Mouse (Mus musculus) CD4-positive, CD25-positive, alpha-beta regulatory T cell, adult 4 months (primary cell): ENCODE data around the gene Cfap300. TPM values are rescaled to one million over a fixed set of nuclear protein-coding genes. Genes with fewer than 3 reads are reported as not detected.

Experiments
- ATAC-seq: one replicate; pipeline ENCODE4 v1.8.0; 2017
- polyA plus RNA-seq, 2 experiments: library from polyadenylated mRNA; unstranded; fragments of 100-300 nt; shearing (Covaris generic); gene quantifications; one replicate each; pipeline ENCODE4 v1.2.1; 2017

Cfap300 gene
- polyA plus RNA-seq: under 1 TPM in 1 of 2 experiments, not detected in 1; 0.54 TPM

- ATAC-seq: peak; percentile 94
Observed at GRCm38 (mm10) chr9:8042338-8043043, at the start of gene Cfap300. Cfap300 (minus strand) TSS chr9:8042823.

GRCm38 (mm10) chr9:8078882-8079281, 36.3 kb upstream of the Cfap300 start:
- ATAC-seq: no peak

- ATAC-seq: no peak
Observed at GRCm38 (mm10) chr9:8074345-8074744, 31.7 kb upstream of the Cfap300 start.

DNA sequence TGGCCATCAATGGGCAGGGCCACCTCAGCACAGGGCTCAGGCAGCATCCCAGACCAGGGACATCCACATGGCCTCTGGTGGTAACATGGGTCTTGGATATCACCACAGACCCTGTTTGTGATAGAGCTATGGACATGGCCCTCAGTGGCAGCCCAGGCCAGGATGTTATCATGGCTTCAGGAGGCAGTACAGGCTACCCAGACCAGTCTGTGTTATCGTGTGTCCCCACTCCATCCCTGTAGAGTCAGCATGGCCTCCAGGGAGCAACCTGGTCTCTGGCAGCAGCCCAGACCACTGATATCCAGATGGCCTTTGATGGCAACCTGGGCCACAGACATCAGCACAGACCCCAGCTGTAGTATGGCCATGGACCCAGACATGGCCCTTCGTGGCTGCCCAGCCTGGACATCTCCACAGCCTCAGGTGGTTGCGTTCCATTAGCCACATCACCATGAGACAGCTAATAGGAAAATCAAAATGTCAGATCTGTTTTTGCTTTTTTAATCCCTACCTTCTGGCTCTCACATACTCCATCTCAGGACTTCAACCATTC, 30.7 kb upstream of the Cfap300 start:
- no peak for ATAC-seq

DNA sequence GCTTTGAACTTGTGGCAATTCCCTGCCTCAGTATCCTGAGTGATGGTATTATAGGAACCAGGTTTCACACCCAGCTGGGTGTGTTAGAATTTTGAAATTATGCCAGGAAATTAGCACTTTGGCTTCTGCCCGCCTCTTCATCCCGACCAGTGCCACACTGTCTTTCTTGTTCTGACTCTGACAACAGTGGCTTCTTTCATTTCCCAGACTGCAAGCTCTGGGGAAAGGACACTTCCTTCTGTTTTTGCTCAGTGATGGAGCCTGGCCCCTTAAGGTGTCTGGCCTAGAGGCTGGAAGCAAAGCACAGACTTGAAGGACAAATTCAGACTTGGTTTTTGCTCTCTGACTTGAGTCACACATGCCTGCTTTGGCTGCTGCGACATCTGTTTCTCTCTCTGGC, 17.0 kb upstream of the Cfap300 start:
- ATAC-seq: no peak

- no peak for ATAC-seq
Observed at GRCm38 (mm10) chr9:8054831-8055230, 12.2 kb upstream of the Cfap300 start.

DNA sequence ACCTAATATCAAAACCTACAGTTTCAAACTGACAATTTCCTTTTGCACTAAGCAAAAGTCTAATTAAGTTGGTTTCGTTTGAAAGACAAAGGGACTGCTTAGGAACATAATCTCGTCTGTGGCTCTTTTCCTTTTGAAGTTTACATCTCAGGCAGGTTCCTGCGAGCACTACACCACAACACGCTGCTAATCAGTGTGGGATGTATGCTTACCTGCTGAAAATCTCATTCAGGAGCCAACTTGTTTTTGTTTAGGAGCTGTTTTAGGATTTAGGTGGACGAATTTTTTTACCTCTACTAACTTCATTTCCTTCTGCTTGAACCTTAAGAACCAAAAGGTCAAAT, 393 bp upstream of the Cfap300 start:
- ATAC-seq: peak; percentile 63

GRCm38 (mm10) chr9:8035546-8035945, 7.1 kb downstream of the Cfap300 start:
- ATAC-seq: no peak

DNA sequence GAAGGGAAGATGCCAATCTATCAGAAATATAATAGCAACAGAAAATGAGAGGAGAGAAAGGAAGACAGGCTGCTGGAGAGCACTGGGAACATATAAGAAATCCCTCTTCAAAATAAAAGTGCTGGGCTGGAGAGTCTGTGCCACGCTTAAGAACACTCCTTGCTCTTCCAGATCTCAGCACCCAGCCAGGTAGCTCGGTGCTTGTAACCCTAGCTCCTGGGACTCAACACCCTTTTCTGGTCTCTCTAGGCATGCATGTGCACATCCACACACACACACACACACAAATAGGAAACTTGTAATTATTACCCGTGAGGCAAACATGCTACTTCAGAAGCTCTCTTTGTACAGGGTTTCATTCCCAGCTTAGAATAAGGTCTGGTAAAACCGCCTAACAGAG, 7.5 kb downstream of the Cfap300 start:
- ATAC-seq: no peak

DNA sequence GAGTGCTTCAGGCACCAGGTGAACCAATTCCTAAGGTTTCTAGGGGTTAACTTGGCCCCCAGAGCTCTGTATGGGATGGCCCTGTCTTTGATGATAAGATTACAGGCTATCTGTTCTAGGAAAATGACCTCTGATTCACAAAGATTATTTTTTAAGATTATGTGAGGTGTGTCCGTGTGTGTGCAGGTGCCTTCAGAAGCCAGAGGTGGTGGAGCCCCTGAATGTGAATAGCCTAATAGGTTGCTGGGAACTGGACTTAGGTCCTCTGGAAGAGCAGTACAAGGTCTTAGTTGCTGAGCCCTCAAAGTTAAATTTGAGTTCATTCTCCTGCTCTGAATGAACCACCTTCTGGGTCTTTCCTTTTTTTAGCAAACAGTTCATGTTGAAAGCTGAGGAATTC, 8.5 kb downstream of the Cfap300 start:
- ATAC-seq: no peak

DNA sequence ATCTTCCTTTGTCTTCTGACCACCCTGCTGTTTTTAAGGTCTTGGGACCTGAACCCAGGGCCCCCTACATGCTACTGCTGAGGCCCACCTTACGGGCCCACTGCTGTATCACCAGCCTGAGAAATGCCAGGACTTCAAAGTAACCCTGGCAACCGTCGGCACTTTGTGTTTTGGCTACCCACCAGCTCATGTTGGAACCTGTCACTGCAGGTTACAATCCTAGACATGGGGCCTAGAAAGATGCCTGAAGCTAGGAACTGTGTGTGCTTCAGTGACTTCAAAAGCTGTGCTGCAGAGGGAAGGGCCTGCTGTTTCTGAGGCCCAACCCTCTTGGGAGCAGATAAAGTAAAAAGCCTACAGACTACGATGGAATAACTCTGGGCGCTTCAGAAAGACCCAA, 9.8 kb downstream of the Cfap300 start:
- no peak for ATAC-seq

DNA sequence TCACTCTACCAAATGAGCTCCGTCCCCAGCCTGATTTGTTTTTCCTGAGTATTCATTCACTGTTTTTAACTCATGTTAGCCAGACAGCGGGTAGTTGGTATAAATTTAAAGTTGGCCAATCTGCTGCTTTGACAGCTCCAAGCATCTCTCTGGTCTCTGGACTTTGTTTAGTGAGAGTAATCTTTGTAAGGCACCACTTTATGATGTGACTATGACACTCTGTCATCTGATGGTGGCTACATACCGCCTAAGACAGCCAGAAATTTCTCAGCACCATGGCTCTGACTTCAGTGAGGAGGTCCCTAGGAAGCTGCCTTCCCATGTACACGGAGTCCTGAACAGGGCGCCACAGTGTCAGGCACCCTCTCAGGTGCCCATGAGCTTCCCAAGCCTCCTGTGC, 24.0 kb downstream of the Cfap300 start:
- ATAC-seq: no peak

DNA sequence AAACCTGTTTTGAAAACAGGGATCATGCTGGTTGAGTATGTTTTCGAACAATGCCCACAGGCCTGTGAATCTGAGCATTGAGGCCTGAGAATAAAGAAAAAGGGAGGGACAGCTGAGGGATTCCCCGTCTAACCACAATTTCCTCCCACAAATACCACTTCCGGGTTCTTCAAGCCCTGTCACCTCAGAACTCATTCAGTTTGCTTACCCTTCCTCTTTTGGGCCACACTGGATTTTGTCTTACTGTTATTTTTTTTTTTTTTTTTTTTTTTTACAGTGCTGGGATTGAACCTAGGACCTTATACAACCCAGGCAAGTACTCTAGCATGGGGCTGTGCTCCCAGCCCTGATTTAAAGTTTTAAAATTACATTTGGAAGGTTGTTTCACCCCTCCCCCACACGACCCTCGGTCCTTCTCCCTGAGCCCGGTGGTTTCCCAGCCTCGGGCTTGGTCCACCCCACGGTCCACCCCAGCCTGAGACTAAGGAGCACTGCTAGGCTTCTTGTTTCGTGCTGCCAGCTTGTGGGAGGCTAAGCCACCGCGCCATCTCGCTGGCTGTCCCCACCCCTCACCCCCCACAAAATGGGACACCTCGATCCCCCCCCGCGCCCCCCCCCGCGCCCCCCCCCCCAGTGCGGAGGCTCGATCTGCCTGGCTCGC, 25.2 kb downstream of the Cfap300 start:
- peak; percentile 95 for ATAC-seq

DNA sequence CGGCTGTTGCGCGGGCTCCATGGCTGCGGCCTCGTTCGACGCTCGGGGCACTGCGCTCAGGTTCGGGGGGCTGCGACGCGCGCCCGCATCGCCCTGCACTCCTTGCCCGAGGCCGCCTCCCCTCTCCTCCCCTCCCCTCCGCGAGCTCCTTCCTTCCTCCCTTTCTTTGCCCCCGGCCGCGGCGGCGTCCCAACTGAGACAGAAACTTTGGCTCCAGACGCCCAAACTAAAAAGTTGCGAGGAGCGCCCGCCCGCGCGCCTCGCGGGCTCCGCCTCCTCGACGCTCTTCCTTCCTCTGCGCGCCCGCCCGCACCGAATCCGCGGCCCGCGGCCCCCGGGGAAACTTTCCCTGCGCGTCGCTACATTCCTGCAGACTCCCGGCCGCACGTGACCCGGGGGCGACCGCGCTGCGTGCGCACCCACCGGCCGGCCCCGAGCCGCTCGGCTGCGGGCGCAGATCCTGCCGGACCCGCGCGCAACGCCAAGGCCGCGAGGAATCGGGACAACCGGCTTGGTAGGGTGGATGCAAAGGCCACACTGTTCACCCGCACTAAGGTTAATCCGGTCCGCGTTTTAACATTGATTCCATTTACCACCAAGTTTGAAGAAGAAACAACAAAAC, 38.1 kb downstream of the Cfap300 start, which contains the start of gene Yap1:
TSS of gene Yap1 (minus strand) at position 227 of the 622 bp plus-strand sequence.
- peak; percentile 64 for ATAC-seq

- no peak for ATAC-seq
Observed at GRCm38 (mm10) chr9:8003301-8004271, 39.0 kb downstream of the Cfap300 start.

DNA sequence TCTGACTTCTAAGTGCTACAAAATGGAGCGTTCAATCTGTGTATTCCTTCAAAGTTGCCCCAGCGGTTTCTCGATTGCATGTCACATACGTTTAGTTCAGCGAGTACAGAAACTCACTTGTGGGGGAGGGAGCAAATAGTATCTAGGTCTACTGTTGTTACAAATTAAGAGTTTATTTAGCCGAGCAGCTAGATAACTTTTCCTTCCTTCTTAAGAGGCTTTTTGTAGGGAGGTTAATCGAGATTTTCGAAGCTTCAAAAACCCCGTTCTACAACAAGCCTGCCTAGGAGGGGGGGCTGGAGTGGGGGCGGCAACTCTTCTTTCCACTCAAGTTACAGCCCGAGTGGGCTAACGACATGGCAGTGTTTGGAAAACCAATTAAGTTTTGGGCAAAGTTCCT, 39.8 kb downstream of the Cfap300 start:
- no peak for ATAC-seq

GRCm38 (mm10) chr9:8001352-8001751, 41.3 kb downstream of the Cfap300 start:
- no peak for ATAC-seq

DNA sequence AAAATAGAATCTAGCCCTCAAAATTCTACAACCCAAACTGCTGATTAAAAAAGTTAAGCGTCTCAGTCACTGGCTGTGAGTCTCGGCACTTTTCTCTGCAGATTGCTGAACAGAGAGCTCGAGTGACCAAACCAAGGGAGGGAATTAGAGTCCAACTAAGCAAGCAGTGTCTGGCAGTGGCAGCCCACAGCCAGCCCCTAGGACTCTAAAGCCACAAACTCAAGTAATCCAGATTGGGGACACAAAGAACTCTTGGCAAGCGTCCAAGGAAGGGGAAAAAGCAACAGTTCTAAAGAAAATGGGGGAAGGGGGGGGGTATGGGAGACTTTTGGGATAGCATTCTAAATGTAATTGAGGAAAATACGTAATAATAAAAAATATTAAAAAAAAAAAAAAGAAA, 48.3 kb downstream of the Cfap300 start:
- ATAC-seq: no peak

DNA sequence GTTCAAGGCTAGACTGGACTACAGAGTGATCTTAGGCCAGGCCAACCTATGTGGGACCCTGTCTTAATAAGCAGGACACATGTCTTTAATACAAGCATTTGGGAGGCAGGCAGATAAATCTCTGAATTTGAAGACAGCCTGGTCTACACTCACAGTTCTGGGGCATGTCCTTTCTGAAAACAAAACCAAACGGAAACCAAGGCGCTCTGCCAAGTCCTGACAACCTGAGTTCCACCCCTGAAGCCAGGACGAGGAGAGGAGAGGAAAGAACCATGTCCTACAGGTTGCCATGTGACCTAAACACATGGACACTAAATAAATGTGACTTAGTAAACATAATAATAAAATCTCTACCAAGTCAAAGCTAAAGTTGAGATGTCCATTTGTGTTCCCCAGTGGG, 50.0 kb downstream of the Cfap300 start:
- ATAC-seq: no peak

DNA sequence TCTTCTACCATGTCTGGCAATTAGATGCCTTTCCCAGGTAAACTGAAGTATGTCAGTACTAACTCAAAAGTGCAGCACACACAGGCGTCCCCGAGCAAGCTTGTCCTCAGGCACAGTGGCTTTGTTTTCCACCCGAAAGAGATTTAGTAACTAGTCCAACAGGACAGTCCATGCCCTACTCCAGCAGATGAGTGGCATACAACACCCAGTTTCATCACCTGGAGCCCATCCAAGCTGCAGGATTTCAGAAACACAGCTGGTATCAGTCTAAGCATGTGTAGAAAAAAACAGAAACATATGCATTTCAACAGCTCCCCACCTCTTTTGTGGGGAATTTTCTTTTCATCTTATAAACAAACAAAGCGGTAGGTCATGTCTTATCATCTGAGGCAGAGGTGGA, 51.7 kb downstream of the Cfap300 start:
- no peak for ATAC-seq

GRCm38 (mm10) chr9:7987119-7987518, 55.5 kb downstream of the Cfap300 start:
- ATAC-seq: no peak

- ATAC-seq: no peak
Observed at GRCm38 (mm10) chr9:7984287-7984686, 58.3 kb downstream of the Cfap300 start.
